Mouse (Mus musculus) stomach, embryonic 16.5 days (tissue): ENCODE measurements around the gene C1qtnf2. TPM values are rescaled to one million over a fixed set of nuclear protein-coding genes. Genes with fewer than 3 reads are reported as not detected.

Experiments used
- ATAC-seq: fragments of 200-750 bp; cut with Nextera tagmentation; 2 replicates; pipeline ENCODE4 v1.8.0; 2017; ENCODE audit warnings: moderate number of reproducible peaks, moderate TSS enrichment; ENCODE audit not compliant: insufficient read depth, low FRiP score
- H3K27ac ChIP-seq: fragments of 300-500 bp; sonication (generic); 2 replicates; pipeline ENCODE4 v1.5.1; 2014; ENCODE audit warnings: low read length
- H3K27me3 ChIP-seq: fragments of 300-500 bp; sonication (generic); 2 replicates; pipeline ENCODE4 v1.6.1; 2014; ENCODE audit warnings: low read length, control low read depth, mixed read lengths; ENCODE audit not compliant: control insufficient read depth, insufficient read depth
- H3K36me3 ChIP-seq: fragments of 300-500 bp; sonication (generic); 2 replicates; pipeline ENCODE4 v1.6.1; 2014; ENCODE audit warnings: low read length; ENCODE audit not compliant: control insufficient read depth, insufficient read depth
- H3K4me1 ChIP-seq: fragments of 300-500 bp; sonication (generic); 2 replicates; pipeline ENCODE4 v1.6.1; 2014; ENCODE audit warnings: low read length, control low read depth, mixed read lengths; ENCODE audit not compliant: control insufficient read depth, insufficient read depth
- H3K4me2 ChIP-seq: fragments of 300-500 bp; sonication (generic); 2 replicates; pipeline ENCODE4 v1.6.1; 2014; ENCODE audit warnings: low read depth, low read length, mixed read lengths
- H3K4me3 ChIP-seq: fragments of 300-500 bp; sonication (generic); replicated peaks from 2 replicates; pipeline ENCODE4 v1.5.1; 2014; ENCODE audit warnings: mild to moderate bottlenecking, low read length
- H3K9ac ChIP-seq: fragments of 300-500 bp; sonication (generic); 2 replicates; pipeline ENCODE4 v1.6.1; 2014; ENCODE audit warnings: low read length
- H3K9me3 ChIP-seq: fragments of 300-500 bp; sonication (generic); replicated peaks from 2 replicates; pipeline ENCODE4 v1.6.1; 2016; ENCODE audit warnings: low read length, control low read depth; ENCODE audit not compliant: control insufficient read depth
- whole genome bisulfite sequencing: fragments of 180-500 bp; shearing (Covaris S2); extraction: QIAGEN DNeasy Blood & Tissue Kit; methylation state at CpG from one replicate; pipeline ENCODE4 v1.1.7; 2014; 5-methylcytosine and 5-hydroxymethylcytosine counted together
- polyA plus RNA-seq: library from polyadenylated mRNA; unstranded; fragments of >200 nt; fragmentation: Nextera tagmentation; extraction: Ambion mirVana; gene quantifications from 2 replicates; pipeline ENCODE4 v1.2.1, GENCODE M21; 2015

C1qtnf2 gene
- polyA plus RNA-seq, 1 experiment from 2014 or later: 13.8 TPM

DNA sequence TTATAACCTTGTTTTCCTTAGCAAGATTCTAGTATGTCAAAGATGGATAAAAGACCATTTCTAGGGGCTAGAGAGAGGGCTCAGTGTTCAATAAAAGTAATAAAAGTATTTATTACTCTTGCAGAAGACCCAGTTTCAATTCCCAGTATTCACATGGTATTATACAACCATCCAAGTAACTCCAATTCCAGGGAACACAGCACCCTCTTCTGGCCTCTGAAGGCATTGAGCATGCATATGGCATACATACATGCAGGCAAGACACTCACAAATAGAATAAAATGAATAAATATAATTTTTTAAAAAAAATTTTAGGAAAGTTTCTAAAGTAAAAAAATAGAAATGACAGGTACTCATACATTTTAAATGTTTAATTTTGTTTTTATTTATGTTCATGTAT is 44.0 kb downstream of the C1qtnf2 start:
- no peak for ATAC-seq
- Histone ChIP-seq H3K4me1 (no peaks in the 10 kb centered on the region), H3K9me3 (no peaks in the 10 kb centered on the region), H3K27ac (no peak overlapping the region), H3K4me3 (no peak overlapping the region), H3K36me3 (no peaks in the 10 kb centered on the region), H3K27me3 (no peaks in the 10 kb centered on the region), H3K9ac (no peak overlapping the region), H3K4me2 (no peak overlapping the region)

DNA sequence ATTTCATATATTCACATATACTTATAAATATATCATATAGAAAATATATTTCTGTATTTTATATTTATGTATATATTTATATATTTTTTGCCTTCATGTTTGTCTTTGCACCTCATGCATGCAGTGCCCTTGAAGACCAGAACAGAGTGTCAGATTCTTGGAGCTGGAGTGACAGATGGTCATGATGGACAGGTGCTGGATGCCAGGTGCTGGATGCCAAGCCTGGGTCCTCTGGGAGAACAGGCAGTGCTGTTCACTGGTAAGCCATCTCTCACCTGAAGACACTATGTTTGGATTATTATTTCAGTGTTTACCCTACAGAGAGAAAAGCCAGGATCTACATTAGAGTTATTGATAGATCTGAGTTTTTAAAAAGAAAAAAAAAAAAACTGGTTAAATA is 44.7 kb downstream of the C1qtnf2 start:
- H3K4me3 ChIP-seq: no peak overlapping the region
- no peaks in the 10 kb centered on the region for H3K36me3 ChIP-seq
- no peak overlapping the region for H3K27ac ChIP-seq
- H3K4me1 ChIP-seq: no peaks in the 10 kb centered on the region
- no peak for ATAC-seq
- H3K9ac ChIP-seq: no peak overlapping the region
- no peaks in the 10 kb centered on the region for H3K9me3 ChIP-seq
- no peak overlapping the region for H3K4me2 ChIP-seq
- no peaks in the 10 kb centered on the region for H3K27me3 ChIP-seq

DNA sequence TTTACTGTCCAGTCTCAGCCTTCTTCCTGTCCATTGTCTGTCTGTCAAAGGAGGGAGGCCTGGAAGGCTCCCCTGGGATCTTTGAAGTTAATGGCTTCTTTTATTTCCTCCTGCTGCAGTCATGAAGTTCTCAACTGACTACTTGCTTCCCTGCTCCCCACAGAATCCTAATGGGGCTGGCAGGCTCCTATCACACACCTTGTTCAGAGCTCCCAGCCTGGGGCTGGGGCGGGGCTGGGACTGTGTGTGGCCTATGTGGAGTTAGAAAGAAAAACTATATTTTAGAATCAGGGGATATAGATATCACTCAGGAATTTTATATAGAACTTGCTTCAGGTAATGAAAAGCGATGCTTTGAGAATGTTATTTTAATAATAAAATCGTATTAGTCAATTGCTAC is 46.4 kb downstream of the C1qtnf2 start:
- no peak for ATAC-seq
- Histone ChIP-seq H3K4me1 (no peaks in the 10 kb centered on the region), H3K9ac (peak overlapping the region; percentile 9; the same call in 1 of the 2 replicates), H3K4me2 (no peak overlapping the region), H3K36me3 (no peaks in the 10 kb centered on the region), H3K27ac (no peak overlapping the region), H3K4me3 (no peak overlapping the region), H3K27me3 (no peaks in the 10 kb centered on the region), H3K9me3 (no peaks in the 10 kb centered on the region)
- WGBS: 88% methylated on average over 3 of the region's 3 CpGs

DNA sequence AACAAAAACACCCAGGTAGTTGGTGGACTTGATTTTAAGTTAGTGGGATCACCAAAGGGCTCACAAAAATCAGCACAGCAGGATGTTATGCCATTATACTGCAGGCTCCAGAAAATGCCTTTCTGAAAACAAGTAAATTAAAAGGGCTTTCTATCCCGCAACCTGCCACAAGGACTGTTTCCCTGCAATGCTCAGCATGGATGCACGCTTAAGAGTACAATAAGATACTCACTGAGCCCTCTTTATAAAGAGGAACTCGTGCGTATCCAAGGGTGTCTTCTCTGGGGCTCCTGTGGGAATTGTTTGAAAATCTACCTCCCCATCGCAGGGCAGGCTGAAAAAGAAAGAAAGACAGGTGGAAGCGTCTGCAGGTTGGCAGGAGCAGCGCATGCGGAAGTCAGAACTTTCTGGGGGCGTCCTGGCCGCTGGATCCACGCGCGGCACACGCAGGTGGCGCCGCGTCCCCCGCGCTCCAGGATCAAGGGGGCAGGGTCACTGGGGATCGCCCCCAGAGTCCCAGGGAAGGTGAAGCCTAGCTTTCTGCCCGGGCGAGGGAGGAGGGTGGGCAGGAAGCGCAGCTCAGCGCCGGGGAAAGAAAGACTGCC is 54.1 kb downstream of the C1qtnf2 start:
- Histone ChIP-seq H3K9me3 (no peaks in the 10 kb centered on the region), H3K27ac (peak overlapping the region; percentile 75), H3K4me2 (peak overlapping the region; percentile 83), H3K9ac (peak overlapping the region; percentile 89), H3K4me1 (no peaks in the 10 kb centered on the region), H3K27me3 (no peaks in the 10 kb centered on the region), H3K4me3 (peak overlapping the region; percentile 77), H3K36me3 (no peaks in the 10 kb centered on the region)
- WGBS: under 1% methylated on average over 25 of the region's 25 CpGs
- no peak for ATAC-seq

DNA sequence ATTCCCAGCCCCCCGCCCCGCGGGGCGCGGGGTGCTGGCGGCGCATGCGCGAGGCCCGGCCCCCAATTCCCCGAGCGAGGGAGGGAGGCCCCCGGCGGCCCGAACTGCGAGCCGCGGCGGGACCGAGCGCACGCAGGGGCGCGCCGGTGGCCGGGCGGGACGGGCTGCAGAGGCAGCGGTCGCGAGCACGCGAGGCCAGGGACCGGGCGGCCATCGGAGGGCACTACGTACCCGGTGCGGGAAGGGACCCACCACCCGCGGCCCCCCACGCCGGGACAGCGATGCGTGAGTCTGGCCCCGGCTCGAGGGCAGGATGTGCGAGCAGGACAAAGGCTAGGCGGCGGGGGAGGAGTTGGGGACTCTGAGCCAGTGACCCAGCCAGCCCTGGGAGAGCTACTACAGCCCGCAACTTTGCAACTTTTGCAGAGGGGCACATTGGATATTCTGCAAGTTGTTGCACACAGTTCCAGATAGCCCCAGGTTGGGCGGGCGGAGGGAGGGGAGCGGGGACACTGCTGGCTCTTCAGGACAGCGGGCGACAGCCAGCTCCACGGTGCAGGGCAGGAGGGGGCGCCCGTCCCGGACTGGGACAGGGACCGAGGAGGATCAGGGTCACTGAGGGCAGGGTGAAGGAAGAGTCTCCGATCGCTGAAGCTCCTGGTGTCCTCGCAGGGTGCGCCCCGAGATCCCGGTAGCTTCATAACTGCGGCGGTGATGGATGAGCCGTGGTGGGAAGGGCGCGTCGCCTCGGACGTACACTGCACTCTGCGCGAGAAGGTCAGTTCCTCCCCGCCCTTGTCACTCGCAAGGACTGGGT is 54.8 kb downstream of the C1qtnf2 start, which contains the start of gene Ccnjl:
Ccnjl (plus strand) TSS at position 102 of the 817 bp plus-strand sequence.
- ATAC-seq: peak; percentile 88

DNA sequence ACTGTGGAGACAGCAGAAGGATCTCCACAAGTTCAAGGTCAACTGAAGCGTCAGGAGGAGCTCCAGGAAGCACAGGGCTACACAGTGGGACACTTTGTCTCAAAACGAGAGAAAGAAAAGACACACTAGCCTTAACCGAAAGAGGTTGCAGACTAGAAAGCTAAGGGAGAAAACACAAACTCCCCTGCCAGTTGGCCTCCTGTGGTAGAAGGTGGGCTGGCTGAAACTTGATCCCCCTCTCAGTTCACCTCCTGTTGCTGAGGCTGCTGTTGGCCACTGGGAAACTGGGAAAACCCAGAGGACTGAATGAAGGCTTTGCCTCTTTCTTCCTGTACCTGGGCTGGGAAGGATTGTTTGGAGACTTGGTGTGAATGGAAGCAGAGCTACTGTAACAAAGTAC is 56.0 kb downstream of the C1qtnf2 start:
- WGBS: 55% methylated on average over 3 of the region's 3 CpGs
- Histone ChIP-seq H3K4me2 (peak overlapping the region; percentile 7; the same call in 1 of the 2 replicates), H3K27ac (no peak overlapping the region), H3K4me3 (no peak overlapping the region), H3K9me3 (no peaks in the 10 kb centered on the region), H3K27me3 (no peaks in the 10 kb centered on the region), H3K4me1 (no peaks in the 10 kb centered on the region), H3K36me3 (no peaks in the 10 kb centered on the region), H3K9ac (no peak overlapping the region)
- no peak for ATAC-seq

More for the DNA sequence above, 54.8 kb downstream of the C1qtnf2 start, which contains the start of gene Ccnjl:
- no peaks in the 10 kb centered on the region for H3K36me3 ChIP-seq
- no peaks in the 10 kb centered on the region for H3K4me1 ChIP-seq
- under 1% methylated on average over 75 of the region's 79 CpGs for WGBS
- H3K4me3 ChIP-seq: peak within 1 kb of the TSS; percentile 77
- H3K9ac ChIP-seq: peak within 1 kb of the TSS; percentile 89
- peak within 1 kb of the TSS; percentile 83 for H3K4me2 ChIP-seq
- no peaks in the 10 kb centered on the region for H3K9me3 ChIP-seq
- peak within 1 kb of the TSS; percentile 75 for H3K27ac ChIP-seq
- no peaks in the 10 kb centered on the region for H3K27me3 ChIP-seq

DNA sequence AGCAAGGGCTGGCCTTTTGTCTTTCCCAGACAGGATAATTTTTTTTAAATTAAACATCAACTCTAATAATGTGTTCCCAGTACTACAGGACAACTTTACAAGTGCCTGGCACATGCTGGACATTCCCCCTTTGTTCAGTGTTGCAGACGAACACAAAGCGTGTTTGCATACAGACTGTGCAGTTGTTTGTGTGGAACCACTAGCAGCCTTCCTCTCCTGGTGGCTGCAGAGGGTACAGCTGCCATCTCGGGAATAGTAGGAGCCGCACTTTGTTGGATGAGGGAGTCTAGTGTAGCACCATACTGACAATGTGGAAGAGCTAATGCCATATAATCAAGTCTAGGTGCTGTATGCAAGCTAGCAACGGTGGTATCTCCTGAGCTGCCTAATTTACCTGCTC is 57.5 kb downstream of the C1qtnf2 start:
- no peaks in the 10 kb centered on the region for H3K36me3 ChIP-seq
- H3K9ac ChIP-seq: no peak overlapping the region
- 79% methylated on average over 5 of the region's 5 CpGs for WGBS
- H3K4me2 ChIP-seq: no peak overlapping the region
- no peak overlapping the region for H3K27ac ChIP-seq
- no peak for ATAC-seq
- no peaks in the 10 kb centered on the region for H3K4me1 ChIP-seq
- no peaks in the 10 kb centered on the region for H3K9me3 ChIP-seq
- no peak overlapping the region for H3K4me3 ChIP-seq
- H3K27me3 ChIP-seq: no peaks in the 10 kb centered on the region

DNA sequence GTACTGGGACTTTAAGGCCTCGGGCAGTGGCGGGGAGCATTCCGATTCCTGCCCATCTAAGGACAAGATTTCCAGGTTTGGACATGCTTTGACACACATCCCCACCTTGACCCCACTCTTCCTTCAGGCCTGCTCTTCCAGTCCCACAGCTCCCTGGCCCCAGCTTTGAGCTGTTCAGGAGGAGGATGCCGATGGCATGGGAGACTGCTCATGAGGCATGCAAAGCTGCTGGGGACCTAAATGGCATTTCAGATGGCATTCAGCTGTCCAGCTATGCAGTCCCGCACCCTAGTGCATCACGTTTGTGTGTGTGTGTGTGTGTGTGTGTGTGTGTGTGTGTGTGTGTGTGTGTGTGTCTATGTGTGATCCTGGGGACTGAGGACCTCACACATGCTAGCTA is 63.0 kb downstream of the C1qtnf2 start:
- WGBS: 76% methylated on average over 6 of the region's 6 CpGs
- ATAC-seq: no peak
- no peaks in the 10 kb centered on the region for H3K36me3 ChIP-seq
- H3K27me3 ChIP-seq: no peaks in the 10 kb centered on the region
- H3K4me1 ChIP-seq: no peaks in the 10 kb centered on the region
- no peak overlapping the region for H3K27ac ChIP-seq
- no peaks in the 10 kb centered on the region for H3K9me3 ChIP-seq
- H3K4me3 ChIP-seq: no peak overlapping the region
- H3K4me2 ChIP-seq: no peak overlapping the region
- H3K9ac ChIP-seq: no peak overlapping the region

DNA sequence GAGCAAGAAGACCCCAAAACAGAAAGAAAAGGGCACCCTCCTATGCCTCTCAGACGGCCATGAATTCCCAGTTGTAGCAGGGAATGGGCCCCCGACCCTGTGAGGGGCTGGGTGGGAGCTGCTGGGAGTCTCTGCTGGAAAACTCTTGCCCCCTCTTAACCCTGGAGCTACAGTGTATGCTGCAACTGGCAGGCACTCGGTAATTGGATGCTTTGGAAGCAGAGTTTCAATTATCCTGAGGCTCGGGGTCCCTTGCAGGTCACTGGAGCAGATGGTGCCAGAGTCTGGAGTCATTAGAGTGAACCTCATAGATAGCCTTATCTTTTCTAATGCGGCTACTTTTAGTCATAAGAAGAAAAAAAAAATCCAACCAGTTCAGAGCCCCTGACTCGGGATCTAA is 65.8 kb downstream of the C1qtnf2 start:
- H3K9ac ChIP-seq: no peak overlapping the region
- H3K4me3 ChIP-seq: no peak overlapping the region
- H3K27ac ChIP-seq: no peak overlapping the region
- no peaks in the 10 kb centered on the region for H3K36me3 ChIP-seq
- WGBS: 40% methylated on average over 6 of the region's 6 CpGs
- H3K27me3 ChIP-seq: no peaks in the 10 kb centered on the region
- no peaks in the 10 kb centered on the region for H3K9me3 ChIP-seq
- no peak for ATAC-seq
- no peaks in the 10 kb centered on the region for H3K4me1 ChIP-seq
- no peak overlapping the region for H3K4me2 ChIP-seq
